Mouse (Mus musculus) intestine, embryonic 16.5 days (tissue): ENCODE data around the gene Fndc9. TPM values are rescaled to one million over a fixed set of nuclear protein-coding genes. Genes with fewer than 3 reads are reported as not detected.

ENCODE experiments used
- ATAC-seq: fragments of 200-750 bp; cut with Nextera tagmentation; 2 replicates; pipeline ENCODE4 v1.8.0; 2017; ENCODE audit warnings: moderate TSS enrichment, moderate library complexity
- H3K27ac ChIP-seq: fragments of 300-500 bp; sonication (generic); 2 replicates; pipeline ENCODE4 v1.5.1; 2014; ENCODE audit warnings: mild to moderate bottlenecking, low read length
- H3K27me3 ChIP-seq: fragments of 300-500 bp; sonication (generic); replicated peaks from 2 replicates; pipeline ENCODE4 v1.6.1; 2014; ENCODE audit warnings: low read length, control low read depth, mixed read lengths; ENCODE audit not compliant: control insufficient read depth, insufficient read depth
- H3K36me3 ChIP-seq: fragments of 300-500 bp; sonication (generic); 2 replicates; pipeline ENCODE4 v1.6.1; 2014; ENCODE audit warnings: low read length, control low read depth; ENCODE audit not compliant: control insufficient read depth, insufficient read depth
- H3K4me1 ChIP-seq: fragments of 300-500 bp; sonication (generic); 2 replicates; pipeline ENCODE4 v1.6.1; 2014; ENCODE audit warnings: low read length, control low read depth, mixed read lengths; ENCODE audit not compliant: control insufficient read depth, insufficient read depth
- H3K4me2 ChIP-seq: fragments of 300-500 bp; sonication (generic); 2 replicates; pipeline ENCODE4 v1.6.1; 2014; ENCODE audit warnings: low read depth, low read length, control low read depth
- H3K4me3 ChIP-seq: fragments of 300-500 bp; sonication (generic); 2 replicates; pipeline ENCODE4 v1.5.1; 2014; ENCODE audit warnings: mild to moderate bottlenecking, low read length
- H3K9ac ChIP-seq: fragments of 300-500 bp; sonication (generic); 2 replicates; pipeline ENCODE4 v1.6.1; 2014; ENCODE audit warnings: low read depth, low read length
- H3K9me3 ChIP-seq: fragments of 300-500 bp; sonication (generic); 2 replicates; pipeline ENCODE4 v1.6.1; 2016; ENCODE audit warnings: low read length, control low read depth; ENCODE audit not compliant: control insufficient read depth
- WGBS: fragments of 180-500 bp; shearing (Covaris S2); extraction: QIAGEN DNeasy Blood & Tissue Kit; methylation state at CpG from one replicate; pipeline ENCODE4 v1.1.7; 2014; 5-methylcytosine and 5-hydroxymethylcytosine counted together
- polyA plus RNA-seq: library from polyadenylated mRNA; unstranded; fragments of >200 nt; fragmentation: Nextera tagmentation; extraction: Ambion mirVana; gene quantifications from 2 replicates; pipeline ENCODE4 v1.2.1, GENCODE M21; 2015

Fndc9 gene
- polyA plus RNA-seq, 1 experiment from 2014 or later, result 0.09 TPM

DNA sequence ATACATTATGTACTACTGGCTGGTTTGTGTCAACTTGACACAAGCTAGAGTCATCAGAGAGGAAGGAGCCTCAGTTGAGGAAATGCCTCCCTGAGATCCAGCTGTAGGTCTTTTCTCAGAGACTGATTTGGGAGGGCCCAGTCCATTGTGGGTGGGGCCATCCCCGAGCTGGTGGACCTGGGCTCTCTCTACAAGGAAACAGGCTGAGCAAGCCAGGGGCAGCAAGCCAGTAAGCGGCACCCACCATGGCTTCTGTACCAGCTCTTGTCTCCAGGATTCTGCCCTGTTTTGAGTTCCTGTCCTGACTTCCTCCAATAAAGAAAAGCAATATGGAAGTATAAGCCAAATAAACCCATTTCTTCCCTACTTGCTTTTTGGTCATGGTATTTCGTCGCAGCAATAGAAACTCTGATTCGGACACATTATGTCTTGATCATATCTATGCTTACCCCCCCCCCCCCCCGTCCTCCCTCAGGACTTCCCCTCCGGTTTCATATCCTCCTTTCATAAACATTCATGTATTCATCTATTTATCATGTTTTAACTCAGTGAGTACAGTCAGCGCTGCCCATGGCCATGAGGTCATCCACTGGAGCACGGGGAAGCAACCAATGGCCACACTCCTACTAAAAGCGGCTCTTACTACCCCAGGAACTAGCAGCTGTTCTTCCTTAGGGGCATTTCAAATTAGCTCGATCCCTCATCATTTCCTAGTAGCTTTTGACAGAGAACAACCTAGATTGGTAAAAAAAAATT, 29.9 kb downstream of the Fndc9 start:
- no peak for ATAC-seq
- no peak overlapping the region for H3K9ac ChIP-seq
- H3K4me3 ChIP-seq, result no peak overlapping the region
- H3K36me3 ChIP-seq, result 0 out of 2 replicates have a peak, but pooled peaks cover 2% of the 10 kb centered on the region
- 80% methylated on average over 11 of the region's 11 CpGs for WGBS
- no peak overlapping the region for H3K4me2 ChIP-seq
- no peak overlapping the region for H3K27ac ChIP-seq
- no peaks in the 10 kb centered on the region for H3K4me1 ChIP-seq
- no peaks in the 10 kb centered on the region for H3K9me3 ChIP-seq
- no peaks in the 10 kb centered on the region for H3K27me3 ChIP-seq

DNA sequence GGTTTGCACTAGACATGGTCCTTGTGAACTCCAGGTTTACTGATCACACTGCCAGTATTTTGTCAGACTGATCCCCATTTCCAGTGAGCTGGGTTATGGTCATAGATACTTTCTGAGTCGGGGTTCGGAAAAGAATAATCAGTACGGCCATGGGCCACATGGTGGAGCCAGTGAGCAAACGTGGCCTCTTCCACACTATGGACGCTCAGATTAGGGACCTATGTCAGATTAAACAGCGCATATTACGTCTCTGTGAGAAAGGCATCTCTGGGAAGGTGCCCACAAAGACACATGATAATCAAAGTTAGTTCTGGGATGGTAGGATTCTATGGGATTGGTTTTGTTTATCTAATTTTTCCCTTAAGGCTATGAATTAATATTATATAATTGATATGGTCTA, 33.7 kb downstream of the Fndc9 start:
- 23% methylated on average over 7 of the region's 7 CpGs for WGBS
- Histone ChIP-seq H3K4me1 (no peaks in the 10 kb centered on the region), H3K9me3 (no peaks in the 10 kb centered on the region), H3K9ac (no peak overlapping the region), H3K36me3 (0 out of 2 replicates have a peak, but pooled peaks cover 2% of the 10 kb centered on the region), H3K27ac (no peak overlapping the region), H3K4me3 (no peak overlapping the region), H3K27me3 (no peaks in the 10 kb centered on the region), H3K4me2 (no peak overlapping the region)
- ATAC-seq, result no peak; the same call in 1 of the 2 replicates

DNA sequence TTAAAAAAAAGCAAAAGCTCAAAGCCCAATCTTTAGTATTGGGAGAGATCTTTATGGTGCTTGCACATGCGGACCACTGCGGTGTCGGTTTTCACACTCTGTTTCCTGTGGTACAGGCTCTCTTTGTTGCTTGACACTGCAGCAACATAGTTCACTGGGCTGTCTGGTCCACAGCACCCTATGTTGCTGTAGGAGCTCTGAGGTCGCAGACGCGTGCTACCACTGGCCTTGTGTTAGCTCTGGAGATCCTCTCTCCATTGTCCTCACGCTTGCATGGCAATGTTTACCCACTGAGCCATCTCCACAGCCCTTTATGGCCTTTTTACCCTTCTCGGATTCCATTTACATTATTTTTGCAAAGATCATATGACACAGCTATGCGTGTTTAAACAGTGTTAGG, 34.1 kb downstream of the Fndc9 start:
- Histone ChIP-seq H3K36me3 (0 out of 2 replicates have a peak, but pooled peaks cover 2% of the 10 kb centered on the region), H3K27me3 (no peaks in the 10 kb centered on the region), H3K9me3 (no peaks in the 10 kb centered on the region), H3K9ac (no peak overlapping the region), H3K4me1 (no peaks in the 10 kb centered on the region), H3K27ac (no peak overlapping the region), H3K4me3 (no peak overlapping the region), H3K4me2 (no peak overlapping the region)
- no peak for ATAC-seq
- WGBS, result 65% methylated on average over 9 of the region's 9 CpGs

DNA sequence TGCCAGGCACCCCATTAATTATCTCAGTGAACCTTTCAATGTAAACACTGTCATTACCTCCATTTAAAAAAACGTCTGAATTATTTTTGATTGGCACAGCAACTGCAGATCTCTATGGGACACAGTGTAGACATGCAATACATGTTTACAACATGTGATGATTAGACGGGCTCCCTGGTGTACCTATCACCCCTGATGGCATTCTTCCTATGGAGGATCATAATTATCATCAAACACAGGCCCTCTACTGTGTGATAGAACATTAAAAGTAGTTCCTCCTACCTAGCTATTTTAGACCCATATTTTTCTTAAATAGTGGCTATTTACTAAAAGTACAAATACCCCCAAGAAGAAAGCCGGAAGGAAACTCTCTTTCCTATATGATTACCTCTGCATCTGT, 34.6 kb downstream of the Fndc9 start:
- no peak for ATAC-seq
- Histone ChIP-seq H3K9me3 (no peaks in the 10 kb centered on the region), H3K36me3 (0 out of 2 replicates have a peak, but pooled peaks cover 2% of the 10 kb centered on the region), H3K4me3 (no peak overlapping the region), H3K4me2 (no peak overlapping the region), H3K27me3 (no peaks in the 10 kb centered on the region), H3K27ac (no peak overlapping the region), H3K9ac (no peak overlapping the region), H3K4me1 (no peaks in the 10 kb centered on the region)
- WGBS, result 64% methylated on average over 3 of the region's 3 CpGs

DNA sequence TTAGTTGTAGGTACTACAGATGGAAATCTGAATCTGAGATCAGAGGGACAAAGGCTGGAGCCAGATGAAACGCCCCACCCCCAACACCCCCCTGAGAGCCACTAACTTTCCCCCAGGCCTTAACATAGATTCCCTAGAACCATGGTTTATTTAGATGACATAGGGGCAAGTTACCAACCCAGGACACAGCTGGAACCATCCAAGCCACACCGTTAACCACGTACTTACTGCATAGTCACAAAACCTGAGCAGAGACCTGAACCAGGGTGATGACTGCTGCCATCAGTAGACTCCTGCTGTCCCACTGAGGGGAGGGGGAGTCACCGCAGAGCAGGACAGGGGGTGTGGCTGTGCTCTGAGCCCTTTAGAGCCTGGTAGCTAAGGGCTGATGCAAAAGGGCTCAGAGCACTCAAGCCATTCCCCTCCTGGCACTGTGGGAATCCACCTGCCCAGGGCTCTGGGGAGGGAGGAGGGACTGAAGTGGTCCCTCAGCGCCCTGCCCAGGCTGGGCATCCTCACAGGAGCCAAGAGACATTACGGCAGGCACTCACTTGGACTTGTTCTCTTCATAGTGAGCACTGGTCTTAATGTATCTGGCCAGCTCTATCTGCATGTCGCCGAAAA, 36.8 kb downstream of the Fndc9 start:
- no peak overlapping the region for H3K27ac ChIP-seq
- ATAC-seq, result no peak
- H3K27me3 ChIP-seq, result no peaks in the 10 kb centered on the region
- H3K9me3 ChIP-seq, result no peaks in the 10 kb centered on the region
- H3K36me3 ChIP-seq, result 0 out of 2 replicates have a peak, but pooled peaks cover 2% of the 10 kb centered on the region
- H3K9ac ChIP-seq, result no peak overlapping the region
- H3K4me2 ChIP-seq, result no peak overlapping the region
- no peak overlapping the region for H3K4me3 ChIP-seq
- WGBS, result 76% methylated on average over 8 of the region's 8 CpGs
- H3K4me1 ChIP-seq, result no peaks in the 10 kb centered on the region

DNA sequence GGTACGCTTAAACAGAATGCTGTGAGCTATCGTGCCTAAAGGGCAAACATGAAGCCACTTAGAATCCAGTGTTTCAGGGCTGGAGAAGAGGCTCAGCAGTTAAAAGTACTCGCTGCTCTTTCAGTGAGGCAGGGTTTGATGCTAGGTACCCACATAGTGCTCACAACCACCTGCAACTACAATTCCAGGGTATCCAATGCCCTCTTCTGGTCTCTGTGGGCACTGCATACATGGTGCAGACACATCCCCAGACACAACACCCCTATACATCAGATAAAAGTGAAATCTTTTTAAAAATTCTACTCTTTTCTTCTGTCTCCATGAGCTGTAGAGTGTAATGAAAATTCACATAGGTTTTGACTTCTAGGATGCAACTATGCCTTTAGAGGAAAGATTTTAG, 38.6 kb downstream of the Fndc9 start:
- no peak overlapping the region for H3K9ac ChIP-seq
- 95% methylated on average over 3 of the region's 3 CpGs for WGBS
- no peak overlapping the region for H3K4me2 ChIP-seq
- H3K4me1 ChIP-seq, result no peaks in the 10 kb centered on the region
- H3K36me3 ChIP-seq, result no peaks in the 10 kb centered on the region
- no peak for ATAC-seq
- no peaks in the 10 kb centered on the region for H3K9me3 ChIP-seq
- no peak overlapping the region for H3K27ac ChIP-seq
- no peak overlapping the region for H3K4me3 ChIP-seq
- no peaks in the 10 kb centered on the region for H3K27me3 ChIP-seq

DNA sequence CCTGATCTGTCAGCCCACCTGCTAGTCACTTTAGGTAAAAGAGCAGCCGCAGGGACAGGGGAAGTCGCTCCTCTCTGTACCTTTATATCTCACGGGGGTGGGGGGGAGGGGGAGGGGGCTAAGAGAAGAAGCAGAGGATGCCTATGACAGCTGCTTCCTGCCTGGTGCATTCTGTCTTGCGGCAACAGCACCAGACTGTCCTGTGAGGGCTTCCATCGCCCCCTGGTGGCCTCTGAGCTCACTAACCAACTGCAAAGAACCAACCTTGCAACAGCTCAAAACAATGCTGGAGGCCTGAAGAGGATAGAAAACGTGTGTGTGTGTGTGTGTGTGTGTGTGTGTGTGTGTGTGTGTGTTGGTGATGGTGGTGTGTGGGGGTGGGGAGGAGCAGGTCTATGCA, 40.0 kb downstream of the Fndc9 start:
- 7% methylated on average over 6 of the region's 6 CpGs for WGBS
- Histone ChIP-seq H3K9ac (no peak overlapping the region), H3K4me2 (no peak overlapping the region), H3K27ac (no peak overlapping the region), H3K4me3 (no peak overlapping the region), H3K27me3 (no peaks in the 10 kb centered on the region), H3K4me1 (no peaks in the 10 kb centered on the region), H3K9me3 (no peaks in the 10 kb centered on the region), H3K36me3 (no peaks in the 10 kb centered on the region)
- ATAC-seq, result peak; percentile 87

DNA sequence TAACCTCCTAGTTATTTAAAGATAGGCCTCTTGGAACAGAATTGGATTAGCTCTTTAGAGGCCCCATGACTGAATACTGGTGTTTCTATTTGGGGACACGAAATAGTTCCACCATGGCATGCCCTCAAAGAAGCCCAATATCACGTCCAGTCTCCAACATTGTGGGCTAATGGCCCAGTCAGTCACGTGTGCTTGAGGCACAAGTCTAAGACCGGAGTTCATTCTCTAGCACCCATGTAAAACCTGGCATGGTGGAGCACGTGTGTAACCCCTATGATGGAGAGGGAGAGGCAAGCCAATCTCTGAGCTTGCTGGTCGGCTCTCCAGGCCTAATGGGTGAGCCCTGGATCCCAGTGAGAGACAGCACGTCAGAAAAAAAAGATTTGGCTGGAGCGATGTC, 40.8 kb downstream of the Fndc9 start:
- H3K36me3 ChIP-seq, result no peaks in the 10 kb centered on the region

DNA sequence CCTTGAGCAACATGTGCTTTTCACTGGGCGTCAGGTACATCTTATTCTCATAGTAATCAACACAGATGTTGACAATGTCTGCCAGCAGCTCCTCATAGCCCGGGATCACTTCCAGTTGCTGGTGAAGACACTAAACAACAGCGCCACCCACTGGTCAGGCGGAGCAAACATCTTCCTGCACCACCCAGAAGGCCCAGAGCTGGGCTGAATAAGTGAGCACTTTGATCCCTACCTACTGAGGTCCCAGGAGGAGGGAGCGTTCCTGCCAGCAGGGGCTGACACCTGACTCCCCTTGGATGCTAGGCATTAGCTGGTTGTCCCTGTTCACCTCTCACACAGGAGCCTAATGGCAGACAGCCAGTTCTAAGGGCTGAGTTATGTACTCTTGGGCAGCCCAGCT, 41.4 kb downstream of the Fndc9 start:
- Histone ChIP-seq H3K4me3 (no peak overlapping the region), H3K27ac (no peak overlapping the region), H3K9ac (no peak overlapping the region), H3K9me3 (no peaks in the 10 kb centered on the region), H3K36me3 (no peaks in the 10 kb centered on the region), H3K27me3 (no peaks in the 10 kb centered on the region), H3K4me1 (no peaks in the 10 kb centered on the region), H3K4me2 (no peak overlapping the region)
- ATAC-seq, result no peak
- WGBS, result 46% methylated on average over 5 of the region's 5 CpGs

More for the DNA sequence above, 40.8 kb downstream of the Fndc9 start:
- Histone ChIP-seq H3K4me3 (no peak overlapping the region), H3K4me1 (no peaks in the 10 kb centered on the region), H3K4me2 (no peak overlapping the region), H3K9ac (no peak overlapping the region), H3K9me3 (no peaks in the 10 kb centered on the region), H3K27me3 (no peaks in the 10 kb centered on the region), H3K27ac (no peak overlapping the region)
- ATAC-seq, result no peak
- 90% methylated on average over 8 of the region's 8 CpGs for WGBS
